Mouse (Mus musculus) MEL (cell line): ENCODE results near the gene Rubcn. TPM values are rescaled to one million over a fixed set of nuclear protein-coding genes. Genes with fewer than 3 reads are reported as not detected.
"Not testable (repeated sequence)": the region's sequence is repeated elsewhere in the genome, so short reads cannot be mapped to it uniquely, and the experiment has no call there.

ENCODE experiments used
- DNase-seq: peaks from one replicate; pipeline ENCODE4 v3.0.0; 2011; ENCODE audit warnings: low read depth, low spot score
- H3K27ac ChIP-seq: 2 replicates; pipeline ENCODE4 v1.5.1; 2012; ENCODE audit warnings: low read depth, mild to moderate bottlenecking, control low read depth, low read length, moderate library complexity; ENCODE audit not compliant: control insufficient read depth
- H3K27me3 ChIP-seq, 2 experiments: fragments of 150-350 bp in 1 of 2; sonication (generic) in 1 of 2; 2 replicates each; pipeline ENCODE4 v1.6.1; 2012; ENCODE audit warnings: low read length in 2 of 2, mild to moderate bottlenecking in 2 of 2, improper control_type of control experiment in 1 of 2, moderate library complexity in 1 of 2; ENCODE audit not compliant: insufficient read depth in 2 of 2, control insufficient read depth in 1 of 2
- H3K36me3 ChIP-seq, 2 experiments: 2 replicates each; pipeline ENCODE4 v1.6.1; 2012 to 2014; ENCODE audit warnings: low read length in 2 of 2, improper control_type of control experiment in 1 of 2, inconsistent platforms in 1 of 2, mild to moderate bottlenecking in 1 of 2; ENCODE audit not compliant: insufficient read depth in 2 of 2, control insufficient read depth in 1 of 2
- H3K4me1 ChIP-seq, 2 experiments: fragments of 150-350 bp in 1 of 2; sonication (generic) in 1 of 2; 2 replicates each; pipeline ENCODE4 v1.6.1; 2012; ENCODE audit warnings: low read length in 2 of 2, improper control_type of control experiment in 1 of 2, mild to moderate bottlenecking in 1 of 2; ENCODE audit not compliant: insufficient read depth in 2 of 2, control insufficient read depth in 1 of 2
- H3K4me3 ChIP-seq, 2 experiments: fragments of 150-350 bp in 1 of 2; sonication (generic) in 1 of 2; 2 replicates each; pipeline ENCODE4 v1.5.1; 2012; ENCODE audit warnings: low read depth in 2 of 2, low read length in 2 of 2, mild to moderate bottlenecking in 2 of 2, moderate library complexity in 2 of 2, control low read depth in 1 of 2, improper control_type of control experiment in 1 of 2; ENCODE audit not compliant: control insufficient read depth in 1 of 2, insufficient read depth in 1 of 2
- H3K79me2 ChIP-seq: 2 replicates; pipeline ENCODE4 v1.6.1; 2012; ENCODE audit warnings: mild to moderate bottlenecking, low read length, moderate library complexity; ENCODE audit not compliant: control insufficient read depth, poor library complexity, insufficient read depth
- H3K9ac ChIP-seq: 2 replicates; pipeline ENCODE4 v1.6.1; 2012; ENCODE audit warnings: low read depth, mild to moderate bottlenecking, control low read depth, low read length, moderate library complexity; ENCODE audit not compliant: control insufficient read depth, poor library complexity, severe bottlenecking
- H3K9me3 ChIP-seq: fragments of 150-350 bp; sonication (generic); replicated peaks from 2 replicates; pipeline ENCODE4 v1.6.1; 2012; ENCODE audit warnings: mild to moderate bottlenecking, low read length, improper control_type of control experiment, moderate library complexity; ENCODE audit not compliant: insufficient read depth
- CHD2 ChIP-seq: IDR thresholded peaks from 2 replicates; pipeline ENCODE4 v1.6.1; 2011; ENCODE audit warnings: low read length, improper control_type of control experiment
- CTCF ChIP-seq, 3 experiments: IDR thresholded peaks in 2 of 3; conservative IDR thresholded peaks in 1 of 3; 2 replicates each; pipeline ENCODE4 v1.5.1; 2011 to 2012; ENCODE audit warnings: low read length in 3 of 3, low read depth in 2 of 3, mild to moderate bottlenecking in 2 of 3, improper control_type of control experiment in 1 of 3, inconsistent platforms in 1 of 3, mixed read lengths in 1 of 3, moderate library complexity in 1 of 3; ENCODE audit not compliant: control insufficient read depth in 1 of 3, insufficient read depth in 1 of 3, poor library complexity in 1 of 3, severe bottlenecking in 1 of 3
- ELF1 ChIP-seq: IDR thresholded peaks from 2 replicates; pipeline ENCODE4 v1.6.1; 2014; ENCODE audit warnings: low read depth, mild to moderate bottlenecking, inconsistent platforms, low read length, improper control_type of control experiment, moderate library complexity
- EP300 ChIP-seq, 2 experiments: IDR thresholded peaks; 2 replicates each; pipeline ENCODE4 v1.6.1; 2011; ENCODE audit warnings: improper control_type of control experiment in 2 of 2, low read length in 2 of 2, low read depth in 1 of 2, mild to moderate bottlenecking in 1 of 2
- GABPA ChIP-seq: IDR thresholded peaks from 2 replicates; pipeline ENCODE4 v1.6.1; 2012; ENCODE audit warnings: low read depth, mild to moderate bottlenecking, inconsistent platforms, low read length, improper control_type of control experiment, moderate library complexity
- GATA1 ChIP-seq: IDR thresholded peaks from 2 replicates; pipeline ENCODE4 v1.6.1; 2011; ENCODE audit warnings: low read depth, low read length, improper control_type of control experiment
- HCFC1 ChIP-seq: IDR thresholded peaks from 2 replicates; pipeline ENCODE4 v1.6.1; 2012; ENCODE audit warnings: low read depth, mild to moderate bottlenecking, inconsistent platforms, low read length, improper control_type of control experiment, moderate library complexity
- KAT2A ChIP-seq: conservative IDR thresholded peaks from 2 replicates; pipeline ENCODE4 v1.6.1; 2012; ENCODE audit warnings: low read depth, low read length, improper control_type of control experiment, inconsistent platforms
- MAX ChIP-seq: IDR thresholded peaks from 2 replicates; pipeline ENCODE4 v1.6.1; 2011; ENCODE audit warnings: low read length, improper control_type of control experiment
- MEF2A ChIP-seq: IDR thresholded peaks from 2 replicates; pipeline ENCODE4 v1.6.1; 2014; ENCODE audit warnings: low read depth, mild to moderate bottlenecking, inconsistent platforms, low read length, improper control_type of control experiment; ENCODE audit not compliant: poor library complexity, insufficient replicate concordance, severe bottlenecking; ENCODE audit errors: extremely low read depth
- MYB ChIP-seq: IDR thresholded peaks from 2 replicates; pipeline ENCODE4 v1.6.1; 2011; ENCODE audit warnings: mild to moderate bottlenecking, low read depth, low read length, improper control_type of control experiment
- NELFE ChIP-seq: IDR thresholded peaks from 2 replicates; pipeline ENCODE4 v1.6.1; 2011; ENCODE audit warnings: low read depth, low read length, improper control_type of control experiment
- POLR2A ChIP-seq, 2 experiments: IDR thresholded peaks; 2 replicates each; pipeline ENCODE4 v1.6.1; 2011 to 2012; ENCODE audit warnings: low read length in 2 of 2, mild to moderate bottlenecking in 2 of 2, control low read depth in 1 of 2, improper control_type of control experiment in 1 of 2, low read depth in 1 of 2, moderate library complexity in 1 of 2; ENCODE audit not compliant: control insufficient read depth in 1 of 2, insufficient read depth in 1 of 2, poor library complexity in 1 of 2
- POLR2AphosphoS5 ChIP-seq: IDR thresholded peaks from 2 replicates; pipeline ENCODE4 v1.6.1; 2012; ENCODE audit warnings: low read depth, borderline replicate concordance, mild to moderate bottlenecking, inconsistent platforms, low read length, moderate library complexity, mixed read lengths
- RAD21 ChIP-seq: IDR thresholded peaks from 2 replicates; pipeline ENCODE4 v1.6.1; 2011; ENCODE audit warnings: mild to moderate bottlenecking, low read depth, low read length, improper control_type of control experiment
- TCF12 ChIP-seq: IDR thresholded peaks from 2 replicates; pipeline ENCODE4 v1.6.1; 2014; ENCODE audit warnings: low read depth, mild to moderate bottlenecking, inconsistent platforms, low read length, improper control_type of control experiment, moderate library complexity
- USF1 ChIP-seq: IDR thresholded peaks from 2 replicates; pipeline ENCODE4 v1.6.1; 2014; ENCODE audit warnings: low read depth, mild to moderate bottlenecking, inconsistent platforms, low read length, improper control_type of control experiment, moderate library complexity
- ZNF384 ChIP-seq: IDR thresholded peaks from 2 replicates; pipeline ENCODE4 v1.6.1; 2012; ENCODE audit warnings: low read depth, mild to moderate bottlenecking, inconsistent platforms, low read length, improper control_type of control experiment
- polyA plus RNA-seq, 2 experiments: library from polyadenylated mRNA; stranded (reverse) in 1 of 2; unstranded in 1 of 2; fragments of >175 nt in 1 of 2; fragments of >200 nt in 1 of 2; gene quantifications; 2 replicates each; pipeline versions ENCODE4 v1.2.1 to v1.2.4; 2012; ENCODE audit warnings: low replicate concordance in 2 of 2, low read depth in 1 of 2; ENCODE audit not compliant: insufficient read length in 2 of 2, insufficient read depth in 1 of 2, missing spikeins in 1 of 2
- total RNA-seq: library from RNA; depleted of rRNA; stranded (reverse); fragments of 300-350 nt; gene quantifications from 2 replicates; pipeline ENCODE4 v1.2.3, GENCODE M21; 2012

Gene Rubcn
- total and polyA plus RNA-seq, 3 experiments = 10.2 to 14.6 TPM; not detected in 1

DNA sequence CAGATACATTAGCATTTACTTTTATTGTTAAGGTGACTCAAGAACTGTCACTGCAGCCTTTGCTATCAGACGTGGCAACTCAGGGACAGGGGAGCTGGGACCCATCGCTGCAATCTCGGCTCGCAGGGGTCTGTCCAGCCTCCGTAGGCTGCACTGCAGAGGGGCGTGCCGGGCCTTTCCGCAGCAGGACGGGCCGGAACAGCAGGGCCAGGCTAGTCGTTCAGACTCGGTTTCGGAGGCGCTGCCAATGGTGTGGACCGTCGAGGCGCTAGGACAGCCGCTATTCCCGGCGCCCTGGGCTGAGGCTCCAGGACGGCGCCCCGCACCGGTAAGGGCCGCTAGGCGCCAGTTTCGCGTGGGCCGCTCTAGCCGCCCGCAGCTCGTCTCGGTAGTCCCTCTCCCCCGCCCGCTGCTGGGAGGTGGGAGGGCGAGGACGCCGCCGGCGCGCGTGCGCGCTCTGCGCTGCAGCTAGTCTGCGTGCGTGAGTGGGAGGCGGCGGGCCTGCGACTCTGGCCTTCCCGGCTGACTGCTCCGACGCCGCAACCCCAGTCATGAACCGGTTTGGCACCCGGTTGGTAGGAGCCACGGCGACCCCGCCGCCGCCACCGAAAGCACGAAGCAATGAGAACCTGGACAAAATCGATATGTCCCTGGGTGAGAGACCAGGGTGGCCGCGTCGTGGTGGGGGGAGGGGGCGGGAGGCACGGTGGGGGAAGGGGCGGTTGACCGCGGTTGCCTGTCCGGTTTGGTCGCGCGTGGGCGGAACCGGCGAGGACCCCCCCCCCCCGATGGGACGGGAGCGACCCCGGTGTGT is at the start of gene Rubcn, which contains the start of gene Fyttd1 (continued):
- TF ChIP-seq EP300 (IDR thresholded peaks at IDR 0.05; ENCODE audit: low read depth in 1 of 2, low read length in 2 of 2) (peak in 1 of 2 experiments; percentile 48; a peak in 2 of 4 replicates), KAT2A (no peak; the same call in 1 of the 2 replicates), CTCF (IDR thresholded peaks at IDR 0.05 in 2 of 3, conservative IDR thresholded peaks at IDR 0.05 in 1 of 3; ENCODE audit: control insufficient read depth in 1 of 3, insufficient read depth in 1 of 3, low read depth in 2 of 3, low read length in 3 of 3, poor library complexity in 1 of 3, severe bottlenecking in 1 of 3) (peak in 2 of 3 experiments; percentile 59 to 61; a peak in 4 of 6 replicates), ELF1 (0 out of 2 replicates have a peak, but pooled peaks have one; percentile 48)

DNA sequence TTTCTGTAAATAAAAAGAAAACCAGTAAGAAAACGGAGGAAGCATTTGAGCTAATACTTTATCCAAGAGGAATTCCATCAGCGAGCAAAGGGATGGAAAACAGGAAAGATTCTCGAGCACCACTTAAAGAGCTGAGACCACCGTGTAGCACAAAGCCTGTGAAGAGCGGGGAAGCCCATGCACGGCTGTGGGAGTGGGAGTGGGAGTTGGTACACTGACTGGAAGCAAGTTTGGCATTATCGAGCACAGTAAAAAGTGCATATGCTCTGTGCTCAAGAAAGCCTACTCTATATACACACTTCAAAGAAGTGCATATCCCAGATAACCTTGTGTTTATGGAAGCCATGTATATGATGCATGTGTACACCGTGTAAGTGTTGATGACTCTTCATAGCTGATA is 49.5 kb upstream of the Rubcn start:
- peaks cover 12% of the 10 kb centered on the region for H3K79me2 ChIP-seq
- no peaks in the 10 kb centered on the region; a peak in 1 of 4 replicates for H3K36me3 ChIP-seq
- H3K9me3 ChIP-seq = no peaks in the 10 kb centered on the region
- H3K4me3 ChIP-seq = no peak overlapping the region
- no peak overlapping the region for H3K9ac ChIP-seq
- no peaks in the 10 kb centered on the region for H3K4me1 ChIP-seq
- no peaks in the 10 kb centered on the region for H3K27me3 ChIP-seq
- no peak overlapping the region for H3K27ac ChIP-seq
- DNase-seq = no peak
- TF ChIP-seq RAD21 (no peak), HCFC1 (no peak), ZNF384 (no peak), NELFE (no peak), MAX (no peak), MEF2A (no peak), USF1 (no peak), POLR2A (IDR thresholded peaks at IDR 0.05; ENCODE audit: control insufficient read depth in 1 of 2, insufficient read depth in 1 of 2, low read depth in 1 of 2, low read length in 2 of 2, poor library complexity in 1 of 2) (no peak), POLR2AphosphoS5 (no peak), KAT2A (no peak), GABPA (no peak), MYB (no peak), CHD2 (no peak), GATA1 (no peak), TCF12 (no peak)

DNA sequence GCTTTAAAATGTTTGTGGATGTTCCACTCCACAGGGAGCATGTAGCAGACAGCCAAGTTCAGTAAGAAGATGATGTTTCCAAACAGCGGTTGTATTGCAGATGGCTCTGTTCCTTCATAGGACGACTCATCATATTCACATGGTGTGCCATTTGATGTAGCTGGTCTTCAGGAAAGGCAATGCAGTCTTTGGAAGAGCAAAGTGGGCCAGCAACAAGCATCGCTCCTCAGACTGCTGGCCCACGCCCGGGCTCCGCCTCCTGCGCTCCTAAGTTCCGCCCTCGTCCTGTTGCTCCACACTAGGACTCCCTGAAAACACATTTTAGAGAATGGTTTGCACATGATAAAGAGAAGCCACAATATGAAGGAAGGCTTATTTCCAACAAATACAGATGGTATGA is 49.1 kb upstream of the Rubcn start:
- H3K27ac ChIP-seq, H3K9ac ChIP-seq, H3K27me3 ChIP-seq, H3K4me3 ChIP-seq, H3K4me1 ChIP-seq, H3K36me3 ChIP-seq, H3K9me3 ChIP-seq, DNase-seq: not testable (repeated sequence)
- H3K79me2 ChIP-seq = peaks cover 12% of the 10 kb centered on the region
